In the genomic region with DNA sequence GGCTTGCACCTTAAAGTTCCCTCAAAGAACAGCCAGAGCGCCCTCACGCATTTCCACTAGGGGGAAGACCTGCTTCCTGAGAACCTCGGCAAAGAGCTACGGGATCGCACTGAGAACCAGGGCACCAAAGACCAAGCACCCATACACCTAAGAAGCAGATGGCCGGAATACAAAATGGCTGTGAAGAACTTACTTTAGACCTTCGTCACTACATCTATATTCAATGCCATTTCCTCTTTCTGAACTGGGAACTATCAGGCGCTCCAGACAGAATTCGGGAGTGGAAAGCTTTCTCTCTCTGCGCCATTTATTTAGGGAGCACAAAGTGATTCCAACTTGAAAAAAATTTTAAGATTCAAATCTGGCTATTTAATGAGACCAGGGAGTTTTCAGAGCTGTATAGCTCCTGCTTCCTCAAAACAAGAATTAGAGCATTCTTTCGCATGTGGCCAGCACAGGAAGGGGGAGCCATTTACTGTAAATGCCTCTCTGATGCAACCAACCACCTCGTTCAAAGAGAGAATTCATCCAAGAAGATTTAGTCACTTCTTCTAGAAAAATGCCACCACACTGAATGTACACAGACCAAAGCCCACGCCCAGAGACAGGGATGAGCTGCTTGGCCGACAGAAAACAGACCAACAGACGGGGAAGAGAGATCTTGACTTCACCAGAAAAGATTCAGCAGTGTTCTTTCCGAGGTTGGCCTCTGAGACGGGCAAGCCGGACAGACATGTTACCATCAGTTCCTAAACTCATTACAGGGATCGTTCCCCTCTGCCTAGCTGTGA, we compare ENCODE assay signal across 8 mouse cellular contexts.
DNase-seq lines count a peak whose midpoint lies in the region; ATAC-seq and TF ChIP-seq lines count a peak whose summit lies in the region.

No protein-coding gene starts in this region.

- no peak overlapping the region for H3K9ac ChIP-seq in limb, embryonic 15.5 days
- no peak overlapping the region for H3K9ac ChIP-seq in midbrain, embryonic 15.5 days

- no peaks in the 10 kb centered on the region for H3K27me3 ChIP-seq in limb, embryonic 15.5 days
- H3K27me3 ChIP-seq in midbrain, embryonic 15.5 days (replicated peaks): no peaks in the 10 kb centered on the region

- H3K4me1 ChIP-seq in limb, embryonic 15.5 days: 0 out of 2 replicates have a peak, but pooled peaks cover 3% of the 10 kb centered on the region
- no peaks in the 10 kb centered on the region for H3K4me1 ChIP-seq in midbrain, embryonic 15.5 days

- TF ChIP-seq POLR2A in brain, embryonic 14.5 days (IDR thresholded peaks at IDR 0.05; ENCODE audit: borderline replicate concordance, extremely low read depth, insufficient read depth, insufficient read length, poor library complexity, severe bottlenecking): no peak

- H3K36me3 ChIP-seq in limb, embryonic 15.5 days: no peaks in the 10 kb centered on the region
- no peaks in the 10 kb centered on the region for H3K36me3 ChIP-seq in midbrain, embryonic 15.5 days (replicated peaks)

- no peaks in the 10 kb centered on the region for H3K9me3 ChIP-seq in limb, embryonic 15.5 days
- H3K9me3 ChIP-seq in midbrain, embryonic 15.5 days: no peaks in the 10 kb centered on the region

- DNase-seq in gastrocnemius, postnatal 14 days: peak; percentile 37
- DNase-seq in gastrocnemius, postnatal 36 days: no peak
- peak; percentile 68 to 70 for DNase-seq in B cell, adult 2 months
- peak; percentile 43 for DNase-seq in brain, embryonic 14.5 days (ENCODE audit: low read depth)
- peak; percentile 57 for DNase-seq in spleen, adult 12 weeks (ENCODE audit: low spot score)
- DNase-seq in right cerebral cortex, adult 18-20 months: no peak

- 57% methylated on average over 19 of the region's 19 CpGs for WGBS in limb, embryonic 15.5 days
- WGBS in midbrain, embryonic 15.5 days: 76% methylated on average over 19 of the region's 19 CpGs

- H3K27ac ChIP-seq in limb, embryonic 15.5 days: peak overlapping the region; percentile 50
- H3K27ac ChIP-seq in midbrain, embryonic 15.5 days: no peak overlapping the region

- no peak for ATAC-seq in limb, embryonic 15.5 days (ENCODE audit: insufficient number of reproducible peaks, low FRiP score, low TSS enrichment, low read depth)
- no peak for ATAC-seq in midbrain, embryonic 15.5 days (replicated peaks)

- TF ChIP-seq CTCF in brain, embryonic 14.5 days (IDR thresholded peaks at IDR 0.05; ENCODE audit: borderline replicate concordance, extremely low read depth, insufficient read depth, insufficient read length): peak; percentile 51; the same call in 1 of the 2 replicates

- H3K4me2 ChIP-seq in limb, embryonic 15.5 days: 0 out of 2 replicates have a peak overlapping the region, but pooled peaks have one; percentile 5
- H3K4me2 ChIP-seq in midbrain, embryonic 15.5 days: no peak overlapping the region

- intact Hi-C loops in gastrocnemius, postnatal 14 days (cut with DNase I; ENCODE audit: low total_unique reads): loop anchor here (10.0 kb wide), 1 partner anchor 51 kb away; no protein-coding TSS in a partner anchor
- intact Hi-C loops in gastrocnemius, postnatal 36 days (cut with DNase I): loop anchor here (5.0 kb wide), 1 partner anchor 48 kb away; no protein-coding TSS in a partner anchor

- peak overlapping the region; percentile 15 for H3K4me3 ChIP-seq in limb, embryonic 15.5 days
- H3K4me3 ChIP-seq in midbrain, embryonic 15.5 days: no peak overlapping the region

Comparison
In these comparisons a context has a peak if more than half of its experiments do, and no peak if none do; other contexts are left out.
1. DNase-seq: peak in gastrocnemius, postnatal 14 days (single experiment), B cell, adult 2 months (2 of 2), brain, embryonic 14.5 days (single experiment) and spleen, adult 12 weeks (single experiment); none in gastrocnemius, postnatal 36 days (0 of 2) and right cerebral cortex, adult 18-20 months (single experiment).